Mouse (Mus musculus) stomach, postnatal 0 days (tissue): Measurements from ENCODE around the gene Gon4l.

ENCODE experiments used
- CTCF ChIP-seq: IDR thresholded peaks from 2 replicates; pipeline ENCODE4 v1.5.1; 2016; ENCODE audit warnings: antibody characterized with exemption, low read depth, mild to moderate bottlenecking, moderate library complexity
- EP300 ChIP-seq: optimal IDR thresholded peaks from 2 replicates; pipeline ENCODE3; 2016; ENCODE audit warnings: antibody characterized with exemption

GRCm38 (mm10) chr3:88953736-88954135, 118.7 kb downstream of the Gon4l start:
- TF ChIP-seq CTCF (no peak), EP300 (no peak)
